Mouse (Mus musculus) stomach, adult 2 months (tissue): ENCODE results near the gene Clec4b1. TPM values are rescaled to one million over a fixed set of nuclear protein-coding genes. Genes with fewer than 3 reads are reported as not detected.

ENCODE experiments used
- polyA plus RNA-seq: library from polyadenylated mRNA; depleted of rRNA; stranded (reverse); fragments of >200 nt; gene quantifications from 2 replicates; pipeline ENCODE4 v1.2.3, GENCODE M21; 2012; rRNA removed

Clec4b1 gene
- polyA plus RNA-seq: 0.09 and 0.14 TPM in 2 replicates

GRCm38 (mm10) chr6:123049742-123050372, at the start of gene Clec4b1:
Clec4b1 (plus strand) TSS chr6:123049962.

GRCm38 (mm10) chr6:123106128-123106527, 56.4 kb downstream of the Clec4b1 start, which contains the start of gene Clec4a2:
Clec4a2 (plus strand) TSS chr6:123106428.

Other genes with a start within 250 kb of the Clec4b1 start
- 0.65 and 0.70 TPM in 2 replicates for gene Slc2a3, start 248.3 kb upstream of the Clec4b1 start, polyA plus RNA-seq
- 6.8 and 7.3 TPM in 2 replicates for gene Foxj2, start 230.0 kb upstream of the Clec4b1 start, polyA plus RNA-seq
- gene C3ar1, start 193.8 kb upstream of the Clec4b1 start, polyA plus RNA-seq: 0.55 and 0.89 TPM in 2 replicates
- 3.9 and 5.4 TPM in 2 replicates for gene Necap1, start 175.5 kb upstream of the Clec4b1 start, polyA plus RNA-seq
- 0.35 and 0.50 TPM in 2 replicates for gene Clec4a1, start 128.1 kb upstream of the Clec4b1 start, polyA plus RNA-seq
- gene Clec4a3, start 97.4 kb upstream of the Clec4b1 start, polyA plus RNA-seq: 0.12 TPM in 1 of 2 replicates, not detected in the other
- not detected in 2 replicates for gene Clec4a4, start 59.6 kb upstream of the Clec4b1 start, polyA plus RNA-seq
- gene Clec4a2, start 56.5 kb downstream of the Clec4b1 start, polyA plus RNA-seq: 0.08 and 0.19 TPM in 2 replicates
- gene Clec4b2, start 122.9 kb downstream of the Clec4b1 start, polyA plus RNA-seq: not detected in 2 replicates
- gene Clec4n, start 179.9 kb downstream of the Clec4b1 start, polyA plus RNA-seq: 0.14 and 0.30 TPM in 2 replicates
- 0.09 TPM in 1 of 2 replicates, not detected in the other for gene Clec4d, start 212.1 kb downstream of the Clec4b1 start, polyA plus RNA-seq
- gene Clec4e, start 239.9 kb downstream of the Clec4b1 start, polyA plus RNA-seq: not detected in 2 replicates